Mouse (Mus musculus): Measurements from ENCODE around the gene Prkab1. TPM values are rescaled to one million over a fixed set of nuclear protein-coding genes. Genes with fewer than 3 reads are reported as not detected.
A peak's percentile ranks its signal among the peaks of the same experiment; 100 is the strongest.

The Prkab1 gene
- 77.8 and 80.6 TPM in 2 replicates for polyA plus RNA-seq (2015; fragmentation: Nextera tagmentation; extraction: Ambion mirVana)

GRCm38 (mm10) chr5:116024327-116024739, at the start of gene Prkab1:
Gene Prkab1, minus strand, starts transcription at chr5:116024508.
- Histone ChIP-seq H3K27me3 (replicated peaks; ENCODE audit: control insufficient read depth, insufficient read depth, low read length) (no peaks in the 10 kb centered on the region), H3K4me2 (replicated peaks; ENCODE audit: low read depth) (peak within 1 kb of the TSS; percentile 67), H3K4me3 (ENCODE audit: low read depth, low read length) (peak within 1 kb of the TSS; percentile 69), H3K36me3 (ENCODE audit: control insufficient read depth, insufficient read depth) (peaks cover 21% of the 10 kb centered on the region), H3K27ac (ENCODE audit: low read depth, low read length) (peak within 1 kb of the TSS; percentile 84), H3K9ac (ENCODE audit: low read depth, low read length) (peak within 1 kb of the TSS; percentile 56), H3K9me3 (ENCODE audit: control insufficient read depth) (no peaks in the 10 kb centered on the region), H3K4me1 (replicated peaks; ENCODE audit: control insufficient read depth, insufficient read depth, low read length) (peaks cover 4% of the 10 kb centered on the region)
- TF ChIP-seq CTCF (IDR thresholded peaks at IDR 0.05; ENCODE audit: low read depth), result peak; percentile 79
- WGBS, result under 1% methylated on average over 46 of the region's 46 CpGs
- ATAC-seq, result peak; percentile 90

DNA sequence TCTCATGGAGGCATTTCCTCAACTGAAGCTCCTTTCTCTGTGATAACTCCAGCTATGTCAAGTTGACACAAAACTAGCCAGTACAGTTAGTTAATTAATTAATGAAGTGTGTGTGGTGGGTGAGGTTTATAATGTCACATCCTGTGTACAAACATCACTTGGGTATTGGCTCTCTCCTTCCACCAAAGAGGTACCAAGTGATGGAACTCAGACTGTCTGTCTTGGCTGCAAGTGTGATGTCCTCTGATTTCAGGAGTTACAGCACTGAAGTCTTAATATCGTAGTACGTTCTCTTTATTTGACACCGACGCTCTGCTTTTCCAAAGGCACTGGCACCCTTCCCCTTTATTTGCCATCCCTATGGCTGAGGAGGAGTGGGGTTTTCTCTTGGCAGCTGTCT, 45.3 kb upstream of the Prkab1 start:
- no peak for ATAC-seq
- no peaks in the 10 kb centered on the region for H3K27me3 ChIP-seq (replicated peaks; ENCODE audit: control insufficient read depth, insufficient read depth, low read length)
- H3K9me3 ChIP-seq (ENCODE audit: control insufficient read depth), result no peaks in the 10 kb centered on the region
- no peak for TF ChIP-seq CTCF (IDR thresholded peaks at IDR 0.05; ENCODE audit: low read depth)
- H3K27ac ChIP-seq (ENCODE audit: low read depth, low read length), result no peak overlapping the region
- H3K4me1 ChIP-seq (replicated peaks; ENCODE audit: control insufficient read depth, insufficient read depth, low read length), result no peaks in the 10 kb centered on the region
- no peak overlapping the region for H3K4me3 ChIP-seq (ENCODE audit: low read depth, low read length)
- H3K36me3 ChIP-seq (ENCODE audit: control insufficient read depth, insufficient read depth), result no peaks in the 10 kb centered on the region
- H3K4me2 ChIP-seq (replicated peaks; ENCODE audit: low read depth), result no peak overlapping the region
- 87% methylated on average over 4 of the region's 4 CpGs for WGBS
- no peak overlapping the region for H3K9ac ChIP-seq (ENCODE audit: low read depth, low read length)

GRCm38 (mm10) chr5:116052826-116053225, 28.5 kb upstream of the Prkab1 start:
- WGBS, result 55% methylated on average over 6 of the region's 6 CpGs

DNA sequence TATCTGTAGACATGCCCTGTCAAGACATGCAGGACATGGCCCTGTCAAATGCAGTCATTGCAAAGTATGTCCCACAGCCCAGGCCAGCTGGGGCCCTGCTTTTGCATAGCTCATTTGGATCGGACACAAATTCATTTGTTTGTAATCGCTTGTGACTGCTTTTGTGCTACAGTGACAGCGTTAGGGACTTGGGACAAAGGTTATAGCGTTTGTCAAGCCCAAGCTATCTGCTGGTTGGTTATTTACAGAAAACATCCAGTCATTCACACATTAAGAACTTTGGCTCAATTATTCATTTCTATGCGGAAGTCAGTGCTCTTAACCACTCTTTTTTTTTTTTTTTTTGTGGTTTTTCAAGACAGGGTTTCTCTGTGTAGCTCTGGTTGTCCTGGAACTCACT, 27.9 kb upstream of the Prkab1 start:
- Histone ChIP-seq H3K27ac (ENCODE audit: low read depth, low read length) (no peak overlapping the region), H3K4me1 (replicated peaks; ENCODE audit: control insufficient read depth, insufficient read depth, low read length) (no peaks in the 10 kb centered on the region), H3K9me3 (ENCODE audit: control insufficient read depth) (no peaks in the 10 kb centered on the region), H3K4me3 (ENCODE audit: low read depth, low read length) (no peak overlapping the region), H3K27me3 (replicated peaks; ENCODE audit: control insufficient read depth, insufficient read depth, low read length) (no peaks in the 10 kb centered on the region), H3K9ac (ENCODE audit: low read depth, low read length) (no peak overlapping the region), H3K4me2 (replicated peaks; ENCODE audit: low read depth) (no peak overlapping the region), H3K36me3 (ENCODE audit: control insufficient read depth, insufficient read depth) (no peaks in the 10 kb centered on the region)
- TF ChIP-seq CTCF (IDR thresholded peaks at IDR 0.05; ENCODE audit: low read depth), result no peak
- no peak for ATAC-seq
- 79% methylated on average over 5 of the region's 5 CpGs for WGBS

More at GRCm38 (mm10) chr5:116052826-116053225, 28.5 kb upstream of the Prkab1 start:
- Histone ChIP-seq H3K27ac (ENCODE audit: low read depth, low read length) (no peak overlapping the region), H3K9ac (ENCODE audit: low read depth, low read length) (no peak overlapping the region), H3K9me3 (ENCODE audit: control insufficient read depth) (no peaks in the 10 kb centered on the region), H3K4me2 (replicated peaks; ENCODE audit: low read depth) (no peak overlapping the region), H3K4me3 (ENCODE audit: low read depth, low read length) (no peak overlapping the region), H3K36me3 (ENCODE audit: control insufficient read depth, insufficient read depth) (no peaks in the 10 kb centered on the region), H3K4me1 (replicated peaks; ENCODE audit: control insufficient read depth, insufficient read depth, low read length) (no peaks in the 10 kb centered on the region), H3K27me3 (replicated peaks; ENCODE audit: control insufficient read depth, insufficient read depth, low read length) (no peaks in the 10 kb centered on the region)
- no peak for TF ChIP-seq CTCF (IDR thresholded peaks at IDR 0.05; ENCODE audit: low read depth)
- ATAC-seq, result no peak

DNA sequence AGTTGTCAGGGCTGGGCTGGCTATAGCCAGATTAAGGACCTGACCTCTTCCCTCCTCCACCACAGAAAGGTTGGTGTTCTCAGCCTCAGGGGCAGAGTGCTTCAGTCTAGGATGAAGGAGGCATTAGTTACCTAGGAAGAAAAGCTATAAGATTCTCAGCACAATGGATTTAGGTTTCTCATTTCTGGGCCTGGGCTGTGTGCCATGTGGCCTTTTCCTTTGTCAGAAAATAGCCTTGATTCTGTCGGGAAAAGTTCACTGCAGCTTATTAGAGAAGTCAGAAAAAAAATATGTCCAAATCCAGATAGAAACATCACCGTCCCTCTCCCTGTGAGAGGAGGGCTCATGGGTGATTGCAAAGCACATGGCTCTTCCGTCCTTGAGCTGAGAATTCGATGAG, 25.5 kb upstream of the Prkab1 start:
- TF ChIP-seq CTCF (IDR thresholded peaks at IDR 0.05; ENCODE audit: low read depth), result no peak
- WGBS, result 84% methylated on average over 4 of the region's 4 CpGs
- ATAC-seq, result no peak
- Histone ChIP-seq H3K9me3 (ENCODE audit: control insufficient read depth) (no peaks in the 10 kb centered on the region), H3K27ac (ENCODE audit: low read depth, low read length) (no peak overlapping the region), H3K4me3 (ENCODE audit: low read depth, low read length) (no peak overlapping the region), H3K9ac (ENCODE audit: low read depth, low read length) (no peak overlapping the region), H3K36me3 (ENCODE audit: control insufficient read depth, insufficient read depth) (no peaks in the 10 kb centered on the region), H3K4me2 (replicated peaks; ENCODE audit: low read depth) (no peak overlapping the region), H3K4me1 (replicated peaks; ENCODE audit: control insufficient read depth, insufficient read depth, low read length) (no peaks in the 10 kb centered on the region), H3K27me3 (replicated peaks; ENCODE audit: control insufficient read depth, insufficient read depth, low read length) (no peaks in the 10 kb centered on the region)

DNA sequence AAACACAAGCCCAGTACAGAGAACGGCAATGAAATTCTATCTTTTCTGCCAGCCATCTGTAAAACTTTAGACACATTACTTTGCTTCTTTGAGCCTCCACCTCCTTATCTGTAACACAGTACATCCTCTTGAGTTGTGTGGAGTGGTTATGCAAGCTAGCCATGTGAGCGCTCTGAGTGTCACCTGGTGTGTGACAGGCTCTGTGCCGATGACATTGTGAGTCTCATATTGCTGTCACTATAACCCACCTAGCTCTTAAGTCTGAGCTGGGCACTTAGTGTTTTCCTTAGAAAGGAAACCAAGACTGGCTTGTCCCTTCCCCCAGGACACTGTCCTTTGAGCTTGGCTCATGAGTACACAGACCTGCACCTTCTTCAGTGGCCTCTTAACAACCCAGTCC, 24.0 kb upstream of the Prkab1 start:
- Histone ChIP-seq H3K4me1 (replicated peaks; ENCODE audit: control insufficient read depth, insufficient read depth, low read length) (no peaks in the 10 kb centered on the region), H3K9ac (ENCODE audit: low read depth, low read length) (no peak overlapping the region), H3K4me3 (ENCODE audit: low read depth, low read length) (no peak overlapping the region), H3K4me2 (replicated peaks; ENCODE audit: low read depth) (no peak overlapping the region), H3K36me3 (ENCODE audit: control insufficient read depth, insufficient read depth) (no peaks in the 10 kb centered on the region), H3K27me3 (replicated peaks; ENCODE audit: control insufficient read depth, insufficient read depth, low read length) (no peaks in the 10 kb centered on the region), H3K9me3 (ENCODE audit: control insufficient read depth) (no peaks in the 10 kb centered on the region), H3K27ac (ENCODE audit: low read depth, low read length) (no peak overlapping the region)
- TF ChIP-seq CTCF (IDR thresholded peaks at IDR 0.05; ENCODE audit: low read depth), result no peak
- ATAC-seq, result no peak
- WGBS, result 91% methylated on average over 3 of the region's 3 CpGs

DNA sequence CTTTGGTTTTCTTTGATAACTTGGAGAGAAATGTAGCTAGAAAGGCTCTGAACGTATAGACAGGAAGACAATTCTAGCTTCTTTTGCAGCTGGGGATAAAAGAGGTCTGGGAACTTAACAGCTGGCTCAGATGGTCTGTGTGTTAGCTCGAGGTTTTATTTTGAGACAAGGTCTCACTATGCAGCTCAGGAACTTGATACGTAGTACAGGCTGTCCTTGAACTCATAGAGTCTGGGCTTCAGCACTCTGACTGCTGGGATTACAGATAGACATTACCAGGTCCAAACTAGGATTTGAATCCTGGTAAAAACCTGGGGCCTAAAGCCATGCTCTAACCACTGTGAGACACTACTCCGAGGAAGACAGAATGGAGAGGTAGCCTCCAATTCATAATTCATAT, 21.9 kb upstream of the Prkab1 start:
- H3K4me2 ChIP-seq (replicated peaks; ENCODE audit: low read depth), result no peak overlapping the region
- WGBS, result 80% methylated on average over 4 of the region's 4 CpGs
- no peak overlapping the region for H3K27ac ChIP-seq (ENCODE audit: low read depth, low read length)
- no peak for ATAC-seq
- H3K4me1 ChIP-seq (replicated peaks; ENCODE audit: control insufficient read depth, insufficient read depth, low read length), result no peaks in the 10 kb centered on the region
- no peak for TF ChIP-seq CTCF (IDR thresholded peaks at IDR 0.05; ENCODE audit: low read depth)
- no peak overlapping the region for H3K9ac ChIP-seq (ENCODE audit: low read depth, low read length)
- H3K4me3 ChIP-seq (ENCODE audit: low read depth, low read length), result no peak overlapping the region
- no peaks in the 10 kb centered on the region for H3K27me3 ChIP-seq (replicated peaks; ENCODE audit: control insufficient read depth, insufficient read depth, low read length)
- H3K9me3 ChIP-seq (ENCODE audit: control insufficient read depth), result no peaks in the 10 kb centered on the region
- H3K36me3 ChIP-seq (ENCODE audit: control insufficient read depth, insufficient read depth), result no peaks in the 10 kb centered on the region
